ENCODE assay signal across 9 mouse cellular contexts in the genomic region with DNA sequence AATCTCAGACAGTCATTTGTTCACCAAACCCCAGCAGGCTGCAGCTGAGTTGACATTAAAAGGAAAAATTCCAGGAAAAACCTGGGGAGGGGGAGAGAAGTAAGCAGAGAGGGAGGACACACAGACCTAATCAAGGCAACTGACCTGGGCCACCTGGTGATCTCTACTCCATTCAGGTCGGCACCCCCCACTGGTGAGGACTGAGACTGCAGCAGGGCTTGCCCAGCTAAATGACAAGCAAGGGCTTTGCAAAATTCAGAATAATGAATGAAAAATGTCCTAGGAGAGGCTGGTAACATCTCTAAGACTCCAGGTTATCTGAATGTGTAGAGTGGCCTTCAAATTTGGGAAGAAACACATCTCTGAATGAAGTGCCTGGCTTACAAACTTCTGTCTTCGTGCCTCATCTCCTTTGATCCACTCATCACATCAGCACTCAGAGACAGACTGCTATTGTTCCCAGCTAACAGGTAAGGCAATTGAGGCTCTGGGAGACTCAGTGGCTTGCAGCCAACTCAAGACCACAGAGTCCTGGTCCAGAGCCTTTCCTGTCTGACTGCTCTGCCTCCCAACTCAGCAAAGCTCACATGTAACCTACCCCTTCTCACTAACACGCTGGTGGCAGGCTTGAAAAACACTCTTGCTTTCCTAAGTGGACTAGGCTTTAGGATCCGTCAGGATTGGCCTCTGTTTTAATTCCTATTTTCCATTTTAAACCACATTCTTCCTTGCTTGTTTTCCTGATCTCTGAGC.
DNase-seq lines count a peak whose midpoint lies in the region; ATAC-seq and TF ChIP-seq lines count a peak whose summit lies in the region.
"Had no signal": no experiment of that assay in that cellular context is flagged by ENCODE, and none has a peak within 500 bp of the region (broad histone marks: within the 10 kb centered on the region; RNA-seq: fewer than 3 reads in every experiment).

No protein-coding gene starts in this region.

- H3K4me1 ChIP-seq in intestine, postnatal 0 days (replicated peaks; ENCODE audit: control insufficient read depth, insufficient read depth, low read length), result no peaks in the 10 kb centered on the region
- H3K4me1 ChIP-seq: liver, embryonic 15.5 days had no signal

- H3K9ac ChIP-seq in intestine, postnatal 0 days (ENCODE audit: low read depth, low read length), result no peak overlapping the region
- H3K9ac ChIP-seq: liver, embryonic 15.5 days had no signal

- H3K9me3 ChIP-seq in intestine, postnatal 0 days (ENCODE audit: control insufficient read depth), result no peaks in the 10 kb centered on the region
- H3K9me3 ChIP-seq: liver, embryonic 15.5 days had no signal

- DNase-seq in kidney, postnatal 10 days, result peak; percentile 38
- DNase-seq in kidney, adult 9 months, result no peak
- peak; percentile 43 for DNase-seq in NIH3T3 (ENCODE audit: low read depth)
- DNase-seq in left cerebral cortex, adult 9 months (ENCODE audit: low spot score in 2 of 2), result no peak
- DNase-seq in frontal cortex, postnatal 14 days (ENCODE audit: low spot score in 2 of 2), result no peak
- DNase-seq in natural killer cell, adult 2 months (ENCODE audit: low spot score in 2 of 2), result no peak

- ATAC-seq in CD4-positive, CD25-positive, alpha-beta regulatory T cell, adult 4 months, result peak; percentile 56
- ATAC-seq in intestine, postnatal 0 days, result no peak

- no peak overlapping the region for H3K4me2 ChIP-seq in intestine, postnatal 0 days (replicated peaks; ENCODE audit: low read depth)
- H3K4me2 ChIP-seq: liver, embryonic 15.5 days had no signal

- TF ChIP-seq CTCF in intestine, postnatal 0 days (IDR thresholded peaks at IDR 0.05; ENCODE audit: low read depth), result peak; percentile 64

- H3K4me3 ChIP-seq in intestine, postnatal 0 days (ENCODE audit: low read depth, low read length), result no peak overlapping the region
- H3K4me3 ChIP-seq: liver, embryonic 15.5 days had no signal

- no peaks in the 10 kb centered on the region for H3K27me3 ChIP-seq in intestine, postnatal 0 days (replicated peaks; ENCODE audit: control insufficient read depth, insufficient read depth, low read length)
- H3K27me3 ChIP-seq: liver, embryonic 15.5 days had no signal

- H3K27ac ChIP-seq in intestine, postnatal 0 days (ENCODE audit: low read depth, low read length), result no peak overlapping the region
- H3K27ac ChIP-seq: liver, embryonic 15.5 days had no signal

- no peaks in the 10 kb centered on the region; the same call in 1 of the 2 replicates for H3K36me3 ChIP-seq in intestine, postnatal 0 days (ENCODE audit: control insufficient read depth, insufficient read depth)
- H3K36me3 ChIP-seq: liver, embryonic 15.5 days had no signal

- WGBS in intestine, postnatal 0 days, result 45% methylated on average over 4 of the region's 4 CpGs

Comparison
In these comparisons a context has a peak if more than half of its experiments do, and no peak if none do; other contexts are left out.
1. DNase-seq: peak in kidney, postnatal 10 days (single experiment) and NIH3T3 (single experiment); none in kidney, adult 9 months (single experiment), left cerebral cortex, adult 9 months (0 of 2), frontal cortex, postnatal 14 days (0 of 2) and natural killer cell, adult 2 months (0 of 2).